Mouse (Mus musculus) midbrain, embryonic 13.5 days (tissue): ENCODE results near the gene Sars. TPM values are rescaled to one million over a fixed set of nuclear protein-coding genes. Genes with fewer than 3 reads are reported as not detected.

Experiments
- ATAC-seq: fragments of 200-750 bp; cut with Nextera tagmentation; 2 replicates; pipeline ENCODE4 v1.8.0; 2017; ENCODE audit warnings: mild to moderate bottlenecking, moderate TSS enrichment, moderate library complexity
- H3K27ac ChIP-seq: fragments of 300-500 bp; sonication (generic); 2 replicates; pipeline ENCODE4 v1.5.1; 2015; ENCODE audit warnings: inconsistent platforms, mild to moderate bottlenecking, moderate library complexity
- H3K27me3 ChIP-seq: fragments of 300-500 bp; sonication (generic); 2 replicates; pipeline ENCODE4 v1.6.1; 2015; ENCODE audit warnings: mild to moderate bottlenecking, inconsistent platforms
- H3K36me3 ChIP-seq: fragments of 300-500 bp; sonication (generic); 2 replicates; pipeline ENCODE4 v1.6.1; 2015; ENCODE audit warnings: mild to moderate bottlenecking, inconsistent platforms
- H3K4me1 ChIP-seq: fragments of 300-500 bp; sonication (generic); replicated peaks from 2 replicates; pipeline ENCODE4 v1.6.1; 2015; ENCODE audit warnings: inconsistent platforms
- H3K4me2 ChIP-seq: fragments of 300-500 bp; sonication (generic); replicated peaks from 2 replicates; pipeline ENCODE4 v1.6.1; 2015; ENCODE audit warnings: moderate library complexity, mild to moderate bottlenecking, inconsistent platforms
- H3K4me3 ChIP-seq: fragments of 300-500 bp; sonication (generic); replicated peaks from 2 replicates; pipeline ENCODE4 v1.5.1; 2015; ENCODE audit warnings: mild to moderate bottlenecking, inconsistent platforms
- H3K9ac ChIP-seq: fragments of 300-500 bp; sonication (generic); replicated peaks from 2 replicates; pipeline ENCODE4 v1.6.1; 2015; ENCODE audit warnings: mild to moderate bottlenecking, inconsistent platforms
- H3K9me3 ChIP-seq: fragments of 300-500 bp; sonication (generic); 2 replicates; pipeline ENCODE4 v1.6.1; 2016; ENCODE audit warnings: mild to moderate bottlenecking, inconsistent platforms
- WGBS: fragments of 180-500 bp; shearing (Covaris S2); methylation state at CpG from one replicate; pipeline ENCODE4 v1.1.7; 2015; 5-methylcytosine and 5-hydroxymethylcytosine counted together
- polyA plus RNA-seq: library from polyadenylated mRNA; unstranded; fragments of >200 nt; fragmentation: Nextera tagmentation; extraction: Ambion mirVana; gene quantifications from 2 replicates; pipeline ENCODE4 v1.2.1, GENCODE M21; 2015

Gene Sars
- polyA plus RNA-seq, 1 experiment from 2014 or later: 208 TPM

DNA sequence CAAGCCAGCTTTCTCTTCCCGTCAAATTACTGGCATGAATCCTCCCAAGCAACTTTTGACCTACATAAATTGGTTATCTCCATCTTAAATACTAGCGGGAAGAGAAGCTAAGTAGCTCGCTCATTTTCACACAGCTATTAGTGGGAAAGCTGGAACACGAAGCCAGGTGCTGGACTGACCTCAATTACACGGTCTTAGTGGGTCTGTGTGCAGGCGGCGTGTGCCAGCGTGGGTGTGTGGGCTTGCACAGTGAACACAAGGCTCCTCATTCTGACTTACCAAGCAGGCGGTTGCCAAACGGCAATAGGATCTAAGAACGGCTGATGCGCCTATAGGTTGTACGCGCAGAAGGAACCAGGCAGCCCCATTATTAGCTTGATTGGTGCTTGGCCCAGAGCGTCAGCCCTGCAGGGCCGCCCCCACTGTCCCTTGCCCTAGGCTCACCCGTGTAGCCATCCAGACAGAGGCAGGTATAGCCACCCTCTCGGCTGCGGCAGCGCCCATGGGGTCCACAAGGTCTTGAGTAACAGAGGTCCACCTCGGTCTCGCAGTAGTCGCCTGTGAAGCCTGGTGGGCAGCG lies 38.6 kb downstream of the Sars start:
- peaks cover 77% of the 10 kb centered on the region for H3K36me3 ChIP-seq
- peaks cover 81% of the 10 kb centered on the region for H3K4me1 ChIP-seq
- no peak overlapping the region for H3K4me3 ChIP-seq
- H3K27ac ChIP-seq: peak overlapping the region; percentile 85
- peak overlapping the region; percentile 59 for H3K9ac ChIP-seq
- H3K4me2 ChIP-seq: peak overlapping the region; percentile 39
- no peak for ATAC-seq
- no peaks in the 10 kb centered on the region for H3K9me3 ChIP-seq
- 74% methylated on average over 24 of the region's 24 CpGs for WGBS
- H3K27me3 ChIP-seq: no peaks in the 10 kb centered on the region

GRCm38 (mm10) chr3:108405536-108406305 lies 39.3 kb downstream of the Sars start:
- Histone ChIP-seq H3K4me1 (peaks cover 77% of the 10 kb centered on the region), H3K9ac (peak overlapping the region; percentile 59), H3K27ac (peak overlapping the region; percentile 85), H3K36me3 (peaks cover 84% of the 10 kb centered on the region), H3K27me3 (no peaks in the 10 kb centered on the region), H3K9me3 (no peaks in the 10 kb centered on the region), H3K4me3 (no peak overlapping the region), H3K4me2 (peak overlapping the region; percentile 39)
- peak; percentile 16 for ATAC-seq
- 15% methylated on average over 14 of the region's 14 CpGs for WGBS

GRCm38 (mm10) chr3:108402528-108402920 lies 42.5 kb downstream of the Sars start:
- WGBS: 81% methylated on average over 15 of the region's 15 CpGs
- peak overlapping the region; percentile 61 for H3K27ac ChIP-seq
- no peaks in the 10 kb centered on the region for H3K27me3 ChIP-seq
- peaks cover 46% of the 10 kb centered on the region for H3K4me1 ChIP-seq
- ATAC-seq: no peak
- H3K4me2 ChIP-seq: no peak overlapping the region
- H3K36me3 ChIP-seq: peaks cover 95% of the 10 kb centered on the region
- H3K9me3 ChIP-seq: no peaks in the 10 kb centered on the region
- peak overlapping the region; percentile 21; the same call in 1 of the 2 replicates for H3K9ac ChIP-seq
- no peak overlapping the region for H3K4me3 ChIP-seq

GRCm38 (mm10) chr3:108401692-108402527 lies 43.1 kb downstream of the Sars start:
- Histone ChIP-seq H3K4me1 (peaks cover 41% of the 10 kb centered on the region), H3K27me3 (no peaks in the 10 kb centered on the region), H3K27ac (peak overlapping the region; percentile 61), H3K9ac (peak overlapping the region; percentile 21), H3K4me3 (no peak overlapping the region), H3K4me2 (no peak overlapping the region; the same call in 1 of the 2 replicates), H3K9me3 (no peaks in the 10 kb centered on the region), H3K36me3 (peaks cover 95% of the 10 kb centered on the region)
- ATAC-seq: peak; percentile 88
- 39% methylated on average over 21 of the region's 22 CpGs for WGBS

DNA sequence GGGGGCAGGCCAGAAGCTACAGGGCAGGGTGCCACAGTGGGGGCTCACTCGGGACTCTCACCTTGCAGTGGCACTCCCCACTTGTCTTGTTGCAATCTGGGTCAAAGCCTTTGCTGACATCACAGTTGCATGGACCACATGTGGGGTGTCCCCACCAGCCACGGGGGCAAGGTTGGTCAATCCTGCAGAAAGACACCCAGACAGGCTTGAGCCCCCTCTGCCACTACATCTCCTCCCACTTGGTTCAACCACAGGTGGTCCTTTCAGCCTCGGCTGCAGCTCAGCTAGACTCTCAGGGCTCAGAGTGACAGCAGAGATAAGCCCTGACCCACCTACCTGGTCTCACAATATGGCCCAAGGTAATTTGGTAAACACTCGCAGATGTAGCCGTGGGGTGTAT lies 44.6 kb downstream of the Sars start:
- Histone ChIP-seq H3K9ac (no peak overlapping the region), H3K4me1 (peaks cover 26% of the 10 kb centered on the region), H3K27ac (no peak overlapping the region), H3K4me3 (no peak overlapping the region), H3K4me2 (no peak overlapping the region), H3K36me3 (peaks cover 97% of the 10 kb centered on the region), H3K27me3 (no peaks in the 10 kb centered on the region), H3K9me3 (no peaks in the 10 kb centered on the region)
- WGBS: 89% methylated on average over 5 of the region's 5 CpGs
- no peak for ATAC-seq

DNA sequence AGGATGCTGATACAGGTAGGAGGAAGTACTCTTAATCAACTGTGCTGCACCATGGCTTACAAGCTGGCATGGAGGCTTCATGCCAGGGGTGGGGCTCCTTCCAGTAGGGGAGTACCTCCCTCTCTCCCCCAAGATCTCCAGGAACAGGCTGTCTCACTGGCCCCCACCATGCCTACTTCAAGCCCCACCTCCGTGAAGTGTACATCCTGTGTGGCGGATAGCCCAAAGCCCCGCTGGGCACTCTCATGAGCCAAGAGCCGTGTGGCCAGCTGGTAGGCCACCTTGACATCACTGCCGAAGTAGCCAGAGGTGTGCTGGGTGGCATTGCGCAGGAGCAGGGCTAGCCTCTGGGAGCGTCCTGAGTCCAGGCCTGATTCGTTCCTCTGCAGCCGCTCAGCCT lies 46.7 kb downstream of the Sars start:
- Histone ChIP-seq H3K4me2 (no peak overlapping the region), H3K4me3 (no peak overlapping the region), H3K36me3 (peaks cover 99% of the 10 kb centered on the region), H3K27ac (no peak overlapping the region), H3K9ac (no peak overlapping the region), H3K27me3 (no peaks in the 10 kb centered on the region), H3K4me1 (peaks cover 14% of the 10 kb centered on the region), H3K9me3 (no peaks in the 10 kb centered on the region)
- ATAC-seq: no peak
- WGBS: 97% methylated on average over 9 of the region's 9 CpGs

GRCm38 (mm10) chr3:108392793-108393192 lies 52.2 kb downstream of the Sars start:
- no peaks in the 10 kb centered on the region for H3K9me3 ChIP-seq
- no peaks in the 10 kb centered on the region for H3K27me3 ChIP-seq
- ATAC-seq: no peak
- peaks cover 20% of the 10 kb centered on the region for H3K4me1 ChIP-seq
- H3K4me3 ChIP-seq: no peak overlapping the region
- no peak overlapping the region for H3K4me2 ChIP-seq
- H3K36me3 ChIP-seq: peaks cover 68% of the 10 kb centered on the region
- H3K27ac ChIP-seq: 0 out of 2 replicates have a peak overlapping the region, but pooled peaks have one; percentile 14
- 50% methylated on average over 15 of the region's 15 CpGs for WGBS
- H3K9ac ChIP-seq: peak overlapping the region; percentile 8; the same call in 1 of the 2 replicates

DNA sequence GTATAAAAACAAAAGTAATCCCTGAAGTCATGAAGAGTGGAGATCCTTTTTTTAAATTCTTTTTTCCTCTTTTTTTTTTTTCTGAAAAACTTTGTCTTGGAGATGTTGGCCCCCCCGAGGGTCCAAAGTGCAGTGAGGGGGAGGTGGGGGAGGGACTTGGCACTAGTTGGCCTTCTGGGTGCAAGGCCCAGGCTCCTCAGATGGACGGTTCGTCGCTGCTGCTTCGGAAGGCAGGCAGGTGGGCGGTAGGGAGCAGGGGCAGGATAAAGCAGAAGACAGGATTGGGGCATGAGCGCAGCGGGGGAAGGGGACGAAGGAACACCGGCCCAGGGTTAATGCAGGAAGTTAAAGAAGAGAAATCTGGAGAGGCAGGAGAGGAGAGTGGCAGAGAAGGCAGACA lies 52.7 kb downstream of the Sars start:
- no peak for ATAC-seq
- WGBS: 13% methylated on average over 10 of the region's 10 CpGs
- Histone ChIP-seq H3K4me2 (no peak overlapping the region), H3K9ac (no peak overlapping the region), H3K9me3 (no peaks in the 10 kb centered on the region), H3K27me3 (no peaks in the 10 kb centered on the region), H3K4me3 (no peak overlapping the region), H3K36me3 (peaks cover 64% of the 10 kb centered on the region), H3K27ac (0 out of 2 replicates have a peak overlapping the region, but pooled peaks have one; percentile 14), H3K4me1 (peaks cover 20% of the 10 kb centered on the region)

GRCm38 (mm10) chr3:108389111-108389545 lies 55.9 kb downstream of the Sars start:
- H3K9me3 ChIP-seq: no peaks in the 10 kb centered on the region
- 1% methylated on average over 5 of the region's 5 CpGs for WGBS
- H3K27ac ChIP-seq: peak overlapping the region; percentile 19; the same call in 1 of the 2 replicates
- H3K9ac ChIP-seq: peak overlapping the region; percentile 32; the same call in 1 of the 2 replicates
- H3K4me3 ChIP-seq: no peak overlapping the region
- peak; percentile 67 for ATAC-seq
- H3K27me3 ChIP-seq: no peaks in the 10 kb centered on the region
- H3K36me3 ChIP-seq: peaks cover 43% of the 10 kb centered on the region
- H3K4me1 ChIP-seq: peaks cover 33% of the 10 kb centered on the region
- no peak overlapping the region for H3K4me2 ChIP-seq

- Histone ChIP-seq H3K27ac (no peak overlapping the region), H3K9ac (no peak overlapping the region), H3K4me2 (no peak overlapping the region), H3K9me3 (no peaks in the 10 kb centered on the region), H3K36me3 (peaks cover 15% of the 10 kb centered on the region), H3K4me3 (no peak overlapping the region), H3K4me1 (peaks cover 39% of the 10 kb centered on the region), H3K27me3 (no peaks in the 10 kb centered on the region)
- ATAC-seq: no peak
- 94% methylated on average over 10 of the region's 10 CpGs for WGBS
Measured at GRCm38 (mm10) chr3:108386186-108386585, 58.8 kb downstream of the Sars start.

DNA sequence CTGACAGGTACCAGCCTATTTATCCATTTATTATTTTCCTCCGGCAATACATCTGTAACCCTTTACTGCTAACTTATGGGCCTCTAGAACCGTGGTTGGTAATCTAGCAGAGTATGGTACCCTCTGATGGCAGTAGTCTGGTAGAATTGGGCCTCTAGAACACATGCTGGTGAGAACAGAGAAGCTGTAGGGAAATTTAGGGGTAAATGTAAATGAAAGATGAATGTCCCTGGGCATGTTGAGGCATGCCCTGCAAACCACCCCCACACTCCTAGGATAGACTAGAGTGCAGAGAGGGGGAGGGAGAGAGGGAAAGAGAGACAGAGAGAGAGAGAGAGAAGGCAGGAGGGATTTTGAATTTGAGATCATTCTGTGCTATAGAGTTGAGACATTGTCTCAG lies 60.6 kb downstream of the Sars start:
- peak overlapping the region; percentile 65 for H3K4me3 ChIP-seq
- peaks cover 12% of the 10 kb centered on the region for H3K36me3 ChIP-seq
- peak overlapping the region; percentile 68 for H3K4me2 ChIP-seq
- H3K9me3 ChIP-seq: no peaks in the 10 kb centered on the region
- peaks cover 38% of the 10 kb centered on the region for H3K4me1 ChIP-seq
- H3K27me3 ChIP-seq: no peaks in the 10 kb centered on the region
- WGBS: 35% methylated on average over 2 of the region's 2 CpGs
- H3K9ac ChIP-seq: peak overlapping the region; percentile 67
- H3K27ac ChIP-seq: no peak overlapping the region
- no peak for ATAC-seq
